Comparison of ENCODE assay signal across 8 mouse cellular contexts in genomic region chr2:84810886-84811577, GRCm38 (mm10). TPM values are rescaled to one million over a fixed set of nuclear protein-coding genes. Genes with fewer than 3 reads are reported as not detected.
A peak's percentile ranks its signal among the peaks of the same experiment; 100 is the strongest.
DNase-seq lines count a peak whose midpoint lies in the region; ATAC-seq and TF ChIP-seq lines count a peak whose summit lies in the region.

No protein-coding gene starts in this region.

- H3K4me2 ChIP-seq in heart, embryonic 13.5 days, result peak overlapping the region; percentile 69
- H3K4me2 ChIP-seq in kidney, postnatal 0 days (ENCODE audit: low read length), result peak overlapping the region; percentile 39

- peak overlapping the region; percentile 43 for H3K4me3 ChIP-seq in heart, embryonic 13.5 days
- H3K4me3 ChIP-seq in kidney, postnatal 0 days (replicated peaks; ENCODE audit: low read depth, low read length), result 0 out of 2 replicates have a peak overlapping the region, but pooled peaks have one; percentile 1

- peaks cover 27% of the 10 kb centered on the region for H3K4me1 ChIP-seq in heart, embryonic 13.5 days
- no peaks in the 10 kb centered on the region for H3K4me1 ChIP-seq in kidney, postnatal 0 days (replicated peaks; ENCODE audit: insufficient read depth, low read length)

- TF ChIP-seq POLR2A in brain, embryonic 14.5 days (IDR thresholded peaks at IDR 0.05; ENCODE audit: borderline replicate concordance, extremely low read depth, insufficient read depth, insufficient read length, poor library complexity, severe bottlenecking), result no peak

- H3K27me3 ChIP-seq in heart, embryonic 13.5 days (replicated peaks), result no peaks in the 10 kb centered on the region
- no peaks in the 10 kb centered on the region for H3K27me3 ChIP-seq in kidney, postnatal 0 days (ENCODE audit: insufficient read depth, low read length)

- ATAC-seq in heart, embryonic 13.5 days (ENCODE audit: extremely low read depth, insufficient number of reproducible peaks, low FRiP score, low TSS enrichment), result peak; percentile 57; the same call in 1 of the 2 replicates
- ATAC-seq in kidney, postnatal 0 days (replicated peaks; ENCODE audit: low FRiP score, low read depth), result peak; percentile 81

- DNase-seq in B cell, adult 2 months, result peak; percentile 84 to 88
- peak; percentile 91 for DNase-seq in brain, embryonic 14.5 days (ENCODE audit: low read depth)
- DNase-seq in fibroblast of lung, adult 2 months (ENCODE audit: low read depth), result peak; percentile 72
- peak; percentile 96 for DNase-seq in kidney, postnatal 0 days (ENCODE audit: low spot score)
- peak; percentile 94 for DNase-seq in liver
- peak; percentile 66 to 77 for DNase-seq in monocyte, adult 2 months (ENCODE audit: low read depth in 1 of 2, low spot score in 2 of 2)
- peak; percentile 80 to 81 for DNase-seq in spleen, postnatal 14 days (ENCODE audit: low spot score in 2 of 2)

- TF ChIP-seq CTCF in brain, embryonic 14.5 days (IDR thresholded peaks at IDR 0.05; ENCODE audit: borderline replicate concordance, extremely low read depth, insufficient read depth, insufficient read length), result peak; percentile 72
- TF ChIP-seq CTCF in kidney, postnatal 0 days (IDR thresholded peaks at IDR 0.05; ENCODE audit: low read depth), result peak; percentile 87

- peaks cover 28% of the 10 kb centered on the region for H3K36me3 ChIP-seq in heart, embryonic 13.5 days
- 0 out of 2 replicates have a peak, but pooled peaks cover 4% of the 10 kb centered on the region for H3K36me3 ChIP-seq in kidney, postnatal 0 days (ENCODE audit: insufficient read depth, low read length)

- no peaks in the 10 kb centered on the region for H3K9me3 ChIP-seq in heart, embryonic 13.5 days
- no peaks in the 10 kb centered on the region for H3K9me3 ChIP-seq in kidney, postnatal 0 days (replicated peaks; ENCODE audit: low read length)

- WGBS in heart, embryonic 13.5 days, result 18% methylated on average over 26 of the region's 26 CpGs
- WGBS in kidney, postnatal 0 days, result 26% methylated on average over 26 of the region's 26 CpGs

- peak overlapping the region; percentile 70 for H3K9ac ChIP-seq in heart, embryonic 13.5 days
- H3K9ac ChIP-seq in kidney, postnatal 0 days (ENCODE audit: low read depth, low read length), result no peak overlapping the region

- H3K27ac ChIP-seq in heart, embryonic 13.5 days (replicated peaks), result peak overlapping the region; percentile 86
- H3K27ac ChIP-seq in kidney, postnatal 0 days, result no peak overlapping the region

RNA-seq across cellular contexts. Expression of gene Smtnl1, which starts 11.4 kb away (rescaled TPM):
- not detected in 2 replicates for polyA plus RNA-seq in brain, embryonic 14.5 days (2012; rRNA removed)
- polyA plus RNA-seq in heart, embryonic 13.5 days (2015; fragmentation: Nextera tagmentation; extraction: Ambion mirVana), result 0.24 and 0.27 TPM in 2 replicates
- polyA plus RNA-seq in kidney, postnatal 0 days (2015; fragmentation: Nextera tagmentation; extraction: Ambion mirVana), result 0.36 and 0.37 TPM in 2 replicates

RNA-seq across cellular contexts. Expression of gene Ube2l6, which starts 12.4 kb away (rescaled TPM):
- polyA plus RNA-seq in brain, embryonic 14.5 days (2012; rRNA removed), result 12.2 and 13.8 TPM in 2 replicates
- 92.5 and 114 TPM in 2 replicates for polyA plus RNA-seq in heart, embryonic 13.5 days (2015; fragmentation: Nextera tagmentation; extraction: Ambion mirVana)
- polyA plus RNA-seq in kidney, postnatal 0 days (2015; fragmentation: Nextera tagmentation; extraction: Ambion mirVana), result 30.5 and 33.9 TPM in 2 replicates

RNA-seq across cellular contexts. Expression of gene Timm10, which starts 15.8 kb away (rescaled TPM):
- 62.7 and 80.6 TPM in 2 replicates for polyA plus RNA-seq in brain, embryonic 14.5 days (2012; rRNA removed)
- 72.3 and 89.1 TPM in 2 replicates for polyA plus RNA-seq in heart, embryonic 13.5 days (2015; fragmentation: Nextera tagmentation; extraction: Ambion mirVana)
- 63.6 and 71.1 TPM in 2 replicates for polyA plus RNA-seq in kidney, postnatal 0 days (2015; fragmentation: Nextera tagmentation; extraction: Ambion mirVana)

RNA-seq across cellular contexts. Expression of gene Slc43a1, which starts 27.6 kb away (rescaled TPM):
- polyA plus RNA-seq in brain, embryonic 14.5 days (2012; rRNA removed), result 3.4 and 5.9 TPM in 2 replicates
- 16.1 and 17.1 TPM in 2 replicates for polyA plus RNA-seq in heart, embryonic 13.5 days (2015; fragmentation: Nextera tagmentation; extraction: Ambion mirVana)
- polyA plus RNA-seq in kidney, postnatal 0 days (2015; fragmentation: Nextera tagmentation; extraction: Ambion mirVana), result 8.3 and 8.5 TPM in 2 replicates

RNA-seq across cellular contexts. Expression of gene Serping1, which starts 35.8 kb away (rescaled TPM):
- polyA plus RNA-seq in brain, embryonic 14.5 days (2012; rRNA removed), result 22.5 and 29.6 TPM in 2 replicates
- polyA plus RNA-seq in heart, embryonic 13.5 days (2015; fragmentation: Nextera tagmentation; extraction: Ambion mirVana), result 38.8 and 40.2 TPM in 2 replicates
- 140 and 156 TPM in 2 replicates for polyA plus RNA-seq in kidney, postnatal 0 days (2015; fragmentation: Nextera tagmentation; extraction: Ambion mirVana)
